Mouse (Mus musculus): ENCODE measurements at regions not wholly inside any gene's neighbourhood (a gene's known extent, or its start where the extent isn't known, plus 50 kb on each side); places are given as distances from the start of the nearest gene placed in this dataset.

DNA sequence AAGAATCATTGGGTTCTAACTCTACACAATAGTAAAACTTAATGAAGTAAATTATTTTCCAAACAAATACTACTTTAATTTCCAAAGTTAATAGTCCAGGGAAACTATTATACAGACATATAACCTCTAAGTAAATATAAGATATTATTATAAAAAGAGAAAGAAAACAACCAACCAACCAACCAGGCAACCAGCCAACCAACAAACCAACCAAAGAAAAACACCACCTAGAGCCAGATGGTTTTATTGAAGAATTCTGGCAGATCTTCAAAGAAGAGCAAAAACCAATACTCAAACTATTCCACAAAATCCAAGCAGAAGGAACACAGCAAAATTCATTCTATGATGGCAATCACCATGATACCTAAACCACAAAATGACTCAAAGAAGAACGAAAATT is 1418.0 kb upstream of the Pabpc4l start:
- DNase-seq = no peak

GRCm38 (mm10) chr3:47863591-47863990 is 1415.6 kb upstream of the Pabpc4l start:
- peak; percentile 1 for DNase-seq

GRCm38 (mm10) chr3:47845613-47846012 is 1397.6 kb upstream of the Pabpc4l start:
- DNase-seq = no peak

DNA sequence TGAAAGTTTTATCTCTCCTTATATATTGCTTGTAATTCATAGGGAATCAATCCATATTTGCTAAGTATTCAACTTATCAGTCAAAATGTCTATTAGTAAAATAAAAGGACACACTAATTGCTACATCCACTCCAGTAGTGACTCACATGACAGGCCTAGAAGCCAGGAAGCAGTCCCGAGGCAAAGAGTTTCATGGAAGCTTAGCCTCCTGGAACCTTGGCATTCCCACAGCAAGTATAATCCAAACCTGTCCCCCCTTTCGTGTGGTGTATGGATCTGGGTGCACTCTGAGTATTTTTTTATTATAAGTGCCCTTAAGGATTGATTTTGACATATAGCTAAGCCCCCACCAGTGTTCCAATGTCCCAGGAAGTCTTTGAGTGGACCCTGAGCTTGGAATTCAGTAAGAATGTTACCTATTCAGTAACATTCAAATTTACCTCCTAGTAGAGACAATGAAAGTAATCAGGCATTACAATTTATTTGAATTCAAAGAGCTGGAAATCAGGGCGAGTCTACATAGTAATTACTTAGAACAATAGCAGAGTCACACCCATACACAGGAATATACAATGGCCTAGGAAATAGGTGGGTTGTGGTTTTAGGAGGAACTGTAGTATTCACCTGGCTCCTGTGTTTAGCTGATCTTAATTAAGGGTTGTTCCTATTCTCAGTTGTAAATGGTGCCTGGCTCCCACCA is 1388.7 kb upstream of the Pabpc4l start:
- no peak for DNase-seq

GRCm38 (mm10) chr3:47818361-47818760 is 1370.3 kb upstream of the Pabpc4l start:
- DNase-seq = no peak

DNA sequence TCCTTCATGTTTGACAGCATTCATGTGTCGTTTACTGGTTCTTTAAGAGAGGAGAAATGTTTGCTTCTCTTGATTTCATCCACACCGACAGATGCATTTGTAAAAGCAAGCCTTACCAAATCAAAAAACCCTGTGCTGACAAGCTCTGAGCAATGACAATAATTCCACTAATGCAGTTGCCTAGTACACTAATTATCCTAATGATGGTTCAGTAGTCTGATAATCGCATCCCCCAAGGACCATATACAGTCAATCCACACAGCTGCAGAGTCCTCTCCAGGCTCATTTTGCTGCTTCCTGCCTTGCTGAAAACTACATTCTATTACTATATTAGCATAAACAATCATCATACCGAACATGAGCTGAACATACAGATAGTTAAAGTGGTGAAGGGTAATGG is 1369.5 kb upstream of the Pabpc4l start:
- no peak for DNase-seq

Data from right cerebral cortex, postnatal 4 days (tissue).